ENCODE assay signal across 12 mouse cellular contexts in the genomic region with DNA sequence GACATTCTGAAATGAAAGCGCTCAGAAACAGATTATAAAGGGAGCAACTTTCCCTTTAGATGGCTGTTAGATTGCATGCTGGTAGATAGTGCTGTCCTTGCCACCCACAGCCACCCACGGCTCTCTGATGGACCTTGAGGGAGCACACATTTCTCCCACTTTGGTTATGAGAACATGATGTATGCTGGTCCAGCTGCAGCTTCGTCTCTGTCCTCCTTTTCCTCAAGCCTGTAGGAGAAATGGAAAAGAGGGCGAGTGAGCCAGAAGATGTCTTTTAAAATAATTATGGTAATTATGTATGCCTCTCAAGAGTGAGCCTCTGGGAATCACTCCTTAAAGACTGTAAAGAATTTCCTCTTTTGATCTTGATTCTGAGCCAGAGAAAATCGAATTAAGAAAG. TPM values are rescaled to one million over a fixed set of nuclear protein-coding genes. Genes with fewer than 3 reads are reported as not detected.
DNase-seq lines count a peak whose midpoint lies in the region; ATAC-seq and TF ChIP-seq lines count a peak whose summit lies in the region.
"Had no signal": no experiment of that assay in that cellular context is flagged by ENCODE, and none has a peak within 500 bp of the region (broad histone marks: within the 10 kb centered on the region; RNA-seq: fewer than 3 reads in every experiment).

No protein-coding gene starts in this region.

- H3K36me3 ChIP-seq in intestine, embryonic 16.5 days (ENCODE audit: control insufficient read depth, insufficient read depth, low read length): no peaks in the 10 kb centered on the region
- no peaks in the 10 kb centered on the region for H3K36me3 ChIP-seq in intestine, embryonic 15.5 days
- no peaks in the 10 kb centered on the region for H3K36me3 ChIP-seq in forebrain, postnatal 0 days (ENCODE audit: insufficient read depth)
- H3K36me3 ChIP-seq: limb, embryonic 15.5 days had no signal

- TF ChIP-seq POLR2A in cortical plate, adult 2 months (IDR thresholded peaks at IDR 0.05; ENCODE audit: extremely low read depth, insufficient read depth, low read length): no peak

- H3K9ac ChIP-seq in intestine, embryonic 16.5 days (ENCODE audit: low read depth, low read length): no peak overlapping the region
- H3K9ac ChIP-seq in intestine, embryonic 15.5 days: no peak overlapping the region
- H3K9ac ChIP-seq in forebrain, postnatal 0 days: no peak overlapping the region
- H3K9ac ChIP-seq: limb, embryonic 15.5 days had no signal

- no peaks in the 10 kb centered on the region for H3K9me3 ChIP-seq in intestine, embryonic 16.5 days (ENCODE audit: control insufficient read depth, low read length)
- H3K9me3 ChIP-seq in intestine, embryonic 15.5 days: no peaks in the 10 kb centered on the region
- no peaks in the 10 kb centered on the region for H3K9me3 ChIP-seq in forebrain, postnatal 0 days (ENCODE audit: low read length)
- H3K9me3 ChIP-seq: limb, embryonic 15.5 days had no signal

- TF ChIP-seq CTCF in cortical plate, adult 2 months (IDR thresholded peaks at IDR 0.05; ENCODE audit: extremely low read depth, insufficient read depth, low read length): no peak
- no peak for TF ChIP-seq CTCF in forebrain, postnatal 0 days (IDR thresholded peaks at IDR 0.05; ENCODE audit: low read depth)

- H3K4me2 ChIP-seq in intestine, embryonic 16.5 days (ENCODE audit: low read depth, low read length): no peak overlapping the region
- no peak overlapping the region for H3K4me2 ChIP-seq in intestine, embryonic 15.5 days (replicated peaks)
- no peak overlapping the region for H3K4me2 ChIP-seq in forebrain, postnatal 0 days (ENCODE audit: low read depth)
- H3K4me2 ChIP-seq: limb, embryonic 15.5 days had no signal

- intact Hi-C loops in left cerebral cortex, postnatal 36 days (cut with DNase I): loop anchor here (2.0 kb wide), 2 partner anchors 38 to 60 kb away; a partner anchor contains a TSS

- H3K27ac ChIP-seq in intestine, embryonic 16.5 days (ENCODE audit: low read length): peak overlapping the region; percentile 52; the same call in 1 of the 2 replicates
- H3K27ac ChIP-seq in intestine, embryonic 15.5 days: no peak overlapping the region; the same call in 1 of the 2 replicates
- peak overlapping the region; percentile 85 for H3K27ac ChIP-seq in cortical plate, adult 2 months (ENCODE audit: insufficient read depth, low read length)
- H3K27ac ChIP-seq in forebrain, postnatal 0 days (ENCODE audit: low read depth, low read length): peak overlapping the region; percentile 88
- H3K27ac ChIP-seq: limb, embryonic 15.5 days; stomach, postnatal 0 days had no signal

- DNase-seq in forebrain, postnatal 0 days: peak; percentile 43
- DNase-seq in left cerebral cortex, postnatal 36 days (ENCODE audit: low spot score in 2 of 2): peak; percentile 76 to 83
- DNase-seq in adrenal gland, adult 8-10 months: no peak
- no peak for DNase-seq in cerebellum, adult 11-12 months
- DNase-seq: kidney, postnatal 36 days had no signal

- H3K27me3 ChIP-seq in intestine, embryonic 16.5 days (replicated peaks; ENCODE audit: control insufficient read depth, insufficient read depth, low read length): no peaks in the 10 kb centered on the region
- H3K27me3 ChIP-seq in intestine, embryonic 15.5 days (replicated peaks): no peaks in the 10 kb centered on the region
- no peaks in the 10 kb centered on the region for H3K27me3 ChIP-seq in forebrain, postnatal 0 days (ENCODE audit: insufficient read depth, low read length)
- H3K27me3 ChIP-seq: CH12.LX; limb, embryonic 15.5 days had no signal

- ATAC-seq in intestine, embryonic 16.5 days: no peak
- ATAC-seq in intestine, embryonic 15.5 days: no peak
- peak; percentile 32; the same call in 1 of the 2 replicates for ATAC-seq in forebrain, postnatal 0 days

- H3K4me3 ChIP-seq in intestine, embryonic 16.5 days (ENCODE audit: low read length): no peak overlapping the region
- no peak overlapping the region for H3K4me3 ChIP-seq in intestine, embryonic 15.5 days (replicated peaks)
- H3K4me3 ChIP-seq in cortical plate, adult 2 months (ENCODE audit: insufficient read depth, low read length): no peak overlapping the region
- no peak overlapping the region for H3K4me3 ChIP-seq in forebrain, postnatal 0 days (ENCODE audit: low read depth, low read length)
- H3K4me3 ChIP-seq: limb, embryonic 15.5 days; myocyte had no signal

- WGBS in intestine, embryonic 16.5 days: 53% methylated on average over 5 of the region's 5 CpGs
- 57% methylated on average over 5 of the region's 5 CpGs for WGBS in intestine, embryonic 15.5 days
- 45% methylated on average over 5 of the region's 5 CpGs for WGBS in forebrain, postnatal 0 days

- peaks cover 17% of the 10 kb centered on the region for H3K4me1 ChIP-seq in intestine, embryonic 16.5 days (ENCODE audit: control insufficient read depth, insufficient read depth, low read length)
- H3K4me1 ChIP-seq in intestine, embryonic 15.5 days (replicated peaks): peaks cover 10% of the 10 kb centered on the region; the same call in 1 of the 2 replicates
- peaks cover 21% of the 10 kb centered on the region for H3K4me1 ChIP-seq in cortical plate, adult 2 months (ENCODE audit: control insufficient read depth, insufficient read depth, low read length)
- peaks cover 20% of the 10 kb centered on the region for H3K4me1 ChIP-seq in forebrain, postnatal 0 days (ENCODE audit: insufficient read depth)
- H3K4me1 ChIP-seq: limb, embryonic 15.5 days had no signal

RNA-seq across cellular contexts. Expression of a gene that starts 59.7 kb away (rescaled TPM):
- polyA plus RNA-seq in intestine, embryonic 16.5 days (2015; fragmentation: Nextera tagmentation; extraction: Ambion mirVana): 15.2 and 17.1 TPM in 2 replicates
- polyA plus RNA-seq in intestine, embryonic 15.5 days (2015; fragmentation: Nextera tagmentation; extraction: Ambion mirVana): 20.3 and 20.9 TPM in 2 replicates
- 67.5 and 67.6 TPM in 2 replicates for polyA plus RNA-seq in cortical plate, adult 2 months (2012; rRNA removed)
- 23.5 and 32.3 TPM in 2 replicates for total RNA-seq in forebrain, postnatal 0 days (2014; rRNA removed)
- polyA plus RNA-seq in forebrain, postnatal 0 days (2015; fragmentation: Nextera tagmentation; extraction: Ambion mirVana): 12.0 and 21.9 TPM in 2 replicates
- 100 to 1,000 TPM; 168 to 208 TPM for total RNA-seq in left cerebral cortex, postnatal 36 days (2021)
- 10 to 100 TPM; 34.6 to 58.6 (median 46.5) TPM for total RNA-seq in adrenal gland, adult 8-10 months (2022)

Comparison
In these comparisons a context has a peak if more than half of its experiments do, and no peak if none do; other contexts are left out.
1. DNase-seq: peak in forebrain, postnatal 0 days (single experiment) and left cerebral cortex, postnatal 36 days (2 of 2); none in adrenal gland, adult 8-10 months (single experiment) and cerebellum, adult 11-12 months (single experiment).